Mouse (Mus musculus) embryonic facial prominence, embryonic 10.5 days (tissue): ENCODE data around the gene Ccdc71. TPM values are rescaled to one million over a fixed set of nuclear protein-coding genes. Genes with fewer than 3 reads are reported as not detected.

Experiments
- DNase-seq: peaks from one replicate; pipeline ENCODE4 v3.0.0-alpha.2; 2017; ENCODE audit warnings: low spot score
- H3K27ac ChIP-seq: fragments of 300-500 bp; sonication (generic); replicated peaks from 2 replicates; pipeline ENCODE4 v1.5.1; 2016; ENCODE audit warnings: mild to moderate bottlenecking
- H3K27me3 ChIP-seq: fragments of 300-500 bp; sonication (generic); replicated peaks from 2 replicates; pipeline ENCODE4 v1.6.1; 2016; ENCODE audit warnings: low read depth, mild to moderate bottlenecking; ENCODE audit not compliant: poor library complexity, severe bottlenecking
- H3K36me3 ChIP-seq: fragments of 300-500 bp; sonication (generic); replicated peaks from 2 replicates; pipeline ENCODE4 v1.6.1; 2016; ENCODE audit warnings: mild to moderate bottlenecking, moderate library complexity
- H3K4me1 ChIP-seq: fragments of 300-500 bp; sonication (generic); 2 replicates; pipeline ENCODE4 v1.6.1; 2016
- H3K4me3 ChIP-seq: fragments of 300-500 bp; sonication (generic); 2 replicates; pipeline ENCODE4 v1.5.1; 2016; ENCODE audit warnings: mild to moderate bottlenecking, moderate library complexity
- H3K9me3 ChIP-seq: fragments of 300-500 bp; sonication (generic); 2 replicates; pipeline ENCODE4 v1.6.1; 2016; ENCODE audit warnings: mild to moderate bottlenecking
- WGBS: fragments of 180-500 bp; shearing (Covaris S2); methylation state at CpG from one replicate; pipeline ENCODE4 v1.1.7; 2016; 5-methylcytosine and 5-hydroxymethylcytosine counted together
- polyA plus RNA-seq: library from polyadenylated mRNA; unstranded; fragments of >200 nt; fragmentation: Nextera tagmentation; extraction: Ambion mirVana; gene quantifications from 2 replicates; pipeline ENCODE4 v1.2.1, GENCODE M21; 2016

Gene Ccdc71
- polyA plus RNA-seq, 1 experiment from 2014 or later, result 57.5 TPM

DNA sequence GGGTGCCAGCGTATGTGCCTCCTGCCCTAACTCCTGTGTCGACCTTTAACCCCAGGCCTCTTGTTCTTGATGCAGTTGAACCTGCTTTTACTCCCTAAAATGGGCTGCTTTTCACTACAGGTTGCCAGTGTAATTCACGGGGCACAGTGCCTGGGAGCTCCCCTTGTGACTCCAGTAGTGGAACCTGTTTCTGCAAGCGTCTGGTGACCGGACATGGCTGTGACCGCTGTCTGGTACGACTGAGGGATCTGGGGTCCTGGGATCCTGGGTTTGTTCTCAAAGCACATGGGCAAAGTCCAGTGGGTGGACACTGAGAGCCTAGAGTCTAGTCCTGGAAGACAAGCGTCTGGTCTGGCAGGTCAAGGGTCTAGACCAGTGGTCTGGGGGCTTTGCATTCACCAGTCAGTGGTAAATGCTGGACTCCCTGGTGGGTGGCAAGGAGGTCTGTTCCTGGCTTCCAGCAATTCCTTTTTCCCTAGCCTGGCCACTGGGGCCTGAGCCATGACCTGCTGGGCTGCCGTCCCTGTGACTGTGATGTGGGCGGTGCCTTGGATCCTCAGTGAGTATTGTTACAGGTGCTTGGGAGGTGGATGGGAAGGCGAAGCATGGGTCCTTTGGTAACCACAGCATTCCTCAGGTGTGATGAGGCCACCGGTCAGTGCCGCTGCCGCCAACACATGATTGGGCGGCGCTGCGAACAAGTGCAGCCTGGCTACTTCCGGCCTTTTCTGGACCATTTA lies 22.9 kb downstream of the Ccdc71 start:
- H3K27ac ChIP-seq, result no peak overlapping the region
- H3K9me3 ChIP-seq, result no peaks in the 10 kb centered on the region
- H3K27me3 ChIP-seq, result no peaks in the 10 kb centered on the region
- H3K4me1 ChIP-seq, result peaks cover 35% of the 10 kb centered on the region
- WGBS, result 93% methylated on average over 18 of the region's 18 CpGs
- H3K36me3 ChIP-seq, result peaks cover 73% of the 10 kb centered on the region
- DNase-seq, result no peak
- H3K4me3 ChIP-seq, result no peak overlapping the region

DNA sequence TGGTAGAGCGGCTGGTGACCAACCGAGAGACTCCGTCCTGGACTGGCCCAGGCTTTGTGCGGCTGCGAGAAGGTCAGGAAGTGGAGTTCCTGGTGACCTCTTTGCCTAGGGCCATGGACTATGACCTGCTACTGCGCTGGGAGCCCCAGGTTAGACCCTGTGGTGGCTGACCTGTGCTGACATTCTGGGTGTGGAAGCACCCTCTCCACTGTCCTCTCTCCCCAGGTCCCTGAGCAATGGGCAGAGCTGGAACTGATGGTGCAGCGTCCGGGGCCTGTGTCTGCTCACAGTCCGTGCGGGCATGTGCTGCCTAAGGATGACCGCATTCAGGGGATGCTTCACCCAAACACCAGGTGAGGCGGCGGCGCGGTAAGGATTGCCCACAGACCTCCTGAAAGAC lies 23.7 kb downstream of the Ccdc71 start:
- WGBS, result 93% methylated on average over 15 of the region's 15 CpGs
- DNase-seq, result no peak
- H3K36me3 ChIP-seq, result peaks cover 81% of the 10 kb centered on the region
- no peak overlapping the region for H3K4me3 ChIP-seq
- H3K4me1 ChIP-seq, result peaks cover 29% of the 10 kb centered on the region
- no peak overlapping the region for H3K27ac ChIP-seq
- H3K9me3 ChIP-seq, result no peaks in the 10 kb centered on the region
- no peaks in the 10 kb centered on the region for H3K27me3 ChIP-seq

DNA sequence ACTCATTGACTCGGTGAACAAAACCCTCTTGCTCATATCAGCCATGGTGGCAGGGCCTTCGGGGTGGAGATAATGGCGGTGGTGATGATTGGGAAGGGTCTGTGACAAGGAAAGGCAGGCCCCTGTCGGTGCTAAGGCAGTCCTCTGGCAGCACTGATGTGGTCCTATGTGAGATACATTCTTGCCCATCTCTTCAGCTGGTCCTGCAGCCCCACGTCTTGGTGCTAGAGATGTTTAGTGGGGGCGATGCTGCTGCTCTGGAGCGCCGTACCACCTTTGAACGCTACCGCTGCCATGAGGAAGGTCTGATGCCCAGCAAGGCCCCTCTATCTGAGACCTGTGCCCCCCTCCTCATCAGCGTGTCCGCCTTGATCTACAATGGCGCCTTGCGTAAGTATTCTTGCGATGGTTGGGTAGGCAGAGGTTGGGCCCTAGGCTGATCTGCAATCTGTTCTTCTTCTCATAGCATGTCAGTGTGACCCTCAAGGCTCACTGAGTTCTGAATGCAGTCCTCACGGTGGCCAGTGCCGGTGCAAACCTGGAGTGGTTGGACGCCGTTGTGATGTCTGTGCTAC lies 25.1 kb downstream of the Ccdc71 start:
- DNase-seq, result no peak
- Histone ChIP-seq H3K9me3 (no peaks in the 10 kb centered on the region), H3K27ac (no peak overlapping the region), H3K4me1 (peaks cover 24% of the 10 kb centered on the region), H3K36me3 (peaks cover 93% of the 10 kb centered on the region), H3K4me3 (no peak overlapping the region), H3K27me3 (no peaks in the 10 kb centered on the region)
- WGBS, result 94% methylated on average over 19 of the region's 19 CpGs

DNA sequence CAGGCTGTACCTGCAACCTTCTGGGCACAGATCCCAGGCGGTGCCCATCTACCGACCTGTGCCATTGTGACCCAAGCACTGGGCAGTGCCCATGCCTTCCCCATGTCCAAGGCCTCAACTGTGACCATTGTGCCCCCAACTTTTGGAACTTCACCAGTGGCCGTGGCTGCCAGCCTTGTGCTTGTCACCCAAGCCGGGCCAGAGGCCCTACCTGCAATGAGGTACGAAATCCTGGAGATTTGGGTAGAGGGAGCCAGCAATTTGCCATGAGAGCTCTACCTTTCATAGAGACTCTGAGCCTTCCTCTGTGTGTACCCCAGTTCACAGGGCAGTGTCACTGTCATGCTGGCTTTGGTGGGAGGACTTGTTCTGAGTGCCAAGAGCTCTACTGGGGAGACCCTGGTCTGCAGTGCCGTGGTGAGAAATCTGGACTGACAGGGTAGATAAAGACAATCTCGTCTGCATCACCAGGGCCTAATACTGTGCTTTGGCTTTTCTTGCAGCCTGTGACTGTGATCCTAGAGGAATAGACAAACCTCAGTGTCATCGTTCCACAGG lies 26.7 kb downstream of the Ccdc71 start:
- WGBS, result 92% methylated on average over 8 of the region's 8 CpGs
- H3K9me3 ChIP-seq, result no peaks in the 10 kb centered on the region
- peaks cover 20% of the 10 kb centered on the region for H3K4me1 ChIP-seq
- H3K36me3 ChIP-seq, result peaks cover 85% of the 10 kb centered on the region
- DNase-seq, result no peak
- H3K4me3 ChIP-seq, result no peak overlapping the region
- no peaks in the 10 kb centered on the region for H3K27me3 ChIP-seq
- no peak overlapping the region for H3K27ac ChIP-seq

- Histone ChIP-seq H3K9me3 (no peaks in the 10 kb centered on the region), H3K27me3 (no peaks in the 10 kb centered on the region), H3K4me3 (0 out of 2 replicates have a peak overlapping the region, but pooled peaks have one; percentile 76), H3K27ac (no peak overlapping the region), H3K36me3 (peaks cover 85% of the 10 kb centered on the region), H3K4me1 (peaks cover 25% of the 10 kb centered on the region)
- no peak for DNase-seq
- 95% methylated on average over 17 of the region's 17 CpGs for WGBS
These were observed 28.1 kb downstream of the Ccdc71 start for GRCm38 (mm10) chr9:108488403-108488802.

DNA sequence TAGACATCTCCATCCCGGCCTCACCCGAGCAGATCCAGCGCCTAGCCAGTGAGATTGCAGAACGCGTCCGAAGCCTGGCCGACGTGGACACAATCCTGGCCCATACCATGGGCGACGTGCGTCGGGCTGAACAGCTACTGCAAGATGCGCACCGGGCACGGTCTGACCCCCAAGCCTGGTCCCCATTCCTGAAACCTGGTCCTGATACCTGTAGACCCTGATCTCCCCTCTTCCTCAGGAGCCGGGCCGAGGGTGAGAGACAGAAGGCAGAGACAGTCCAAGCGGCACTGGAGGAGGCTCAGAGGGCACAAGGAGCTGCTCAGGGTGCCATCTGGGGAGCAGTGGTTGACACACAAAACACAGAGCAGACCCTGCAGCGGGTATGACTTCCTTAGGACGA lies 28.9 kb downstream of the Ccdc71 start:
- DNase-seq, result no peak
- Histone ChIP-seq H3K4me1 (peaks cover 25% of the 10 kb centered on the region), H3K36me3 (peaks cover 85% of the 10 kb centered on the region), H3K9me3 (no peaks in the 10 kb centered on the region), H3K27me3 (no peaks in the 10 kb centered on the region), H3K27ac (peak overlapping the region; percentile 88; the same call in 1 of the 2 replicates), H3K4me3 (peak overlapping the region; percentile 76; the same call in 1 of the 2 replicates)
- WGBS, result 96% methylated on average over 20 of the region's 20 CpGs

- H3K36me3 ChIP-seq, result peaks cover 85% of the 10 kb centered on the region
These were observed 29.6 kb downstream of the Ccdc71 start for GRCm38 (mm10) chr9:108489702-108490558.

DNA sequence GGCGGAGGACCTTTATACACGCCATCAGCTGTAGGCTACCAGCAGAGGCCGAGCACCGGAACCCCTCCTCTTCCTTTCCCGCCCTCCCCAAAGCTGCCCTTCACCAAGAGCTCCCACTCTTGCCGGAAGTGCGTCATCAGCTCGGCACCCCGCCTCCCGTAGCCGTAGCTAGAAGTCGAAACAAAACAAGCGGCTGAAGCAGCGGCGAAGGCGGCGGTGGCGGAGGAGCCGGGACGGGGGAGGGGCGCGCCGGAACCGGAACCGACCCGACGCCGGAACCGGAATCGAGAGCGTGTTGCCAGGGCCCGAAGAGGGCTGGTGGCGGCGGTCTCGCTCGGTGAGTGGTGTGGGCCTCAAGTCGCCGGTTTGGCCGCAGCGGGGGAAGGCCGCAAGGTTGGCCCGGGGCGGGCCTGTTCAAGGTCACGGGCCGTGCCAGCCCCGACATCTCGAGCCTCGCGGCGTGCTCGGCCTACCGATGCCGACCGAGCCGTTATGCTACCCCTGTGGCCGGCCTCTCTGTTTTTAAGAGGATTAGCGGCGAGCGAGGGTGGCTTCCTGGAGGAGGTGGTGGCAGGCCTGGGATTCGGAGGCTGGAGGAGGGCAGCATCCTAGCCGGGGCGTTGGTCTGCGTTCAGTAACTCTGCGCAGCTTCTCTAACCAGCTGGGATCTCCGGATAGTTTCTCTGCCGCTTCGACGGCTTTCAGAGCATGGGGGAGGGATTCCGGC lies 30.4 kb downstream of the Ccdc71 start, which contains the start of gene Usp19:
Gene Usp19, plus strand, starts transcription at position 44 of the 727 bp plus-strand sequence.
- WGBS, result under 1% methylated on average over 69 of the region's 69 CpGs
- Histone ChIP-seq H3K4me1 (peaks cover 25% of the 10 kb centered on the region), H3K36me3 (peaks cover 85% of the 10 kb centered on the region), H3K27me3 (no peaks in the 10 kb centered on the region), H3K27ac (peak within 1 kb of the TSS; percentile 88), H3K4me3 (peak within 1 kb of the TSS; percentile 76), H3K9me3 (no peaks in the 10 kb centered on the region)
- DNase-seq, result peak; percentile 97

More at GRCm38 (mm10) chr9:108489702-108490558, 29.6 kb downstream of the Ccdc71 start:
- H3K9me3 ChIP-seq, result no peaks in the 10 kb centered on the region
- H3K27ac ChIP-seq, result peak overlapping the region; percentile 88
- H3K27me3 ChIP-seq, result no peaks in the 10 kb centered on the region
- WGBS, result 70% methylated on average over 26 of the region's 26 CpGs
- no peak for DNase-seq
- H3K4me1 ChIP-seq, result peaks cover 25% of the 10 kb centered on the region
- peak overlapping the region; percentile 76 for H3K4me3 ChIP-seq

- Histone ChIP-seq H3K4me3 (peak overlapping the region; percentile 76), H3K36me3 (peaks cover 85% of the 10 kb centered on the region), H3K9me3 (no peaks in the 10 kb centered on the region), H3K27ac (peak overlapping the region; percentile 88), H3K27me3 (no peaks in the 10 kb centered on the region), H3K4me1 (peaks cover 25% of the 10 kb centered on the region)
- no peak for DNase-seq
- WGBS, result 15% methylated on average over 12 of the region's 12 CpGs
These were observed 30.9 kb downstream of the Ccdc71 start for GRCm38 (mm10) chr9:108491286-108491580.

DNA sequence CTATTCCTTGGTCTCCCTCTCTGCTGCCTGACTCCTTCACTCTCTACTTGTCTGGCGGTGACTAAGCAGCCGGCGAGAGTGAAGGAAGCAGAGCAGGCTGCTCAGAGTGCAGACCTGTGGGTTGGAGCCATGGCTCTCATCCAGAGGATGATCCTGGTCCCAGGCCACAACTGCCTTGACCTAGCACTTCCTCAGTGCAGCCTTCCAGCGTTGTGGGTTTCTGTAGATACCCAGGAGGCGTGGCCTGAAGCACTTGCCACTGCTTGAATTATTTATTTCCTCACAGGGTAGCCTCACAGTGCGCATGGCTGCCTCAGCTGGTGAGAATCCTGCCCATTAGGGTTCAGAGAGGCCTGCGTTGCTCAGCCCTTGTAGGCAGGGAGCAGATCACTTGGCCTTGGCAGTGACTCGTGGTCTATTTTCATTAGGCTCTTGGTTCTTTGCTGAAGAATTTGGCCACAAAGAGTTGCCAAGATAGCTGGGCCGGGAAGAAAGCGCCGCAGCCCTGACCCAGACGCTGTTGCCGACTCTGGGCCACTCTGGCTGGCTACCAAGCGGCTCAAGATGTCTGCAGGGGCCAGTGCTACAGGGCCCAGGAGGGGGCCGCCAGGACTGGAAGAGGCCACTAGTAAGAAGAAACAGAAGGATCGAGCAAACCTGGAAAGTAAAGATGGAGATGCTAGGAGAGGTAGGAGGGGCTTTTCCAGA lies 31.9 kb downstream of the Ccdc71 start:
- H3K4me1 ChIP-seq, result peaks cover 25% of the 10 kb centered on the region
- H3K27ac ChIP-seq, result no peak overlapping the region
- WGBS, result 90% methylated on average over 16 of the region's 16 CpGs

DNA sequence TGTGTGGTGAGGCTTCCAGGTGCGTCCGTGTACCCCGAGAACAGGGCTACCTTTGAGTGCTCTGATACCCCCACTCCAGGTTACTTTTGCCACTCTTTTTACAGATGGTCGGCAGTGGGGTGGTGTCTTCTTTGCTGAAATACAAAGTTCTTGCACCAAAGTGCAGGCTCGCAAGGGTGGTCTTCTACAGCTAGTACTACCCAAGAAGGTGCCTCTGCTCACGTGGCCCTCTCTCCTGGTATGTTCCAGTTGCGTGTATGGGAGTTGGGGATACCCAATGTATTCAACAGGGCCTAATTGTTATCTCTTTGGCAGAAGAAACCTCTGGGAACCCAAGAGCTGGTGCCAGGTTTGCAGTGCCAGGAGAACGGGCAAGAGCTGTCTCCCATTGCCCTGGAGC lies 32.9 kb downstream of the Ccdc71 start:
- Histone ChIP-seq H3K9me3 (no peaks in the 10 kb centered on the region), H3K4me1 (peaks cover 25% of the 10 kb centered on the region), H3K27ac (no peak overlapping the region), H3K36me3 (peaks cover 85% of the 10 kb centered on the region), H3K27me3 (no peaks in the 10 kb centered on the region), H3K4me3 (peak overlapping the region; percentile 6; the same call in 1 of the 2 replicates)
- DNase-seq, result no peak
- 94% methylated on average over 8 of the region's 8 CpGs for WGBS

More for the DNA sequence above, 31.9 kb downstream of the Ccdc71 start:
- Histone ChIP-seq H3K9me3 (no peaks in the 10 kb centered on the region), H3K4me3 (peak overlapping the region; percentile 76), H3K27me3 (no peaks in the 10 kb centered on the region), H3K36me3 (peaks cover 85% of the 10 kb centered on the region)
- DNase-seq, result no peak
